Mouse (Mus musculus) limb, embryonic 11.5 days (tissue): ENCODE measurements around the gene Klhdc10. TPM values are rescaled to one million over a fixed set of nuclear protein-coding genes. Genes with fewer than 3 reads are reported as not detected.

Source experiments
- ATAC-seq: fragments of 200-750 bp; cut with Nextera tagmentation; 2 replicates; pipeline ENCODE4 v1.8.0; 2017; ENCODE audit warnings: low read depth; ENCODE audit not compliant: insufficient number of reproducible peaks, low FRiP score, low TSS enrichment
- DNase-seq: peaks from one replicate; pipeline ENCODE4 v3.0.0-alpha.2; 2015; ENCODE audit warnings: low spot score
- H3K27ac ChIP-seq: fragments of 300-500 bp; sonication (generic); replicated peaks from 2 replicates; pipeline ENCODE4 v1.5.1; 2014; ENCODE audit warnings: low read depth, mild to moderate bottlenecking, low read length
- H3K27me3 ChIP-seq: fragments of 300-500 bp; sonication (generic); 2 replicates; pipeline ENCODE4 v1.6.1; 2014; ENCODE audit warnings: mild to moderate bottlenecking, low read length, mixed read lengths; ENCODE audit not compliant: control insufficient read depth, insufficient read depth
- H3K36me3 ChIP-seq: fragments of 300-500 bp; sonication (generic); 2 replicates; pipeline ENCODE4 v1.6.1; 2014; ENCODE audit warnings: mild to moderate bottlenecking, low read length, moderate library complexity, mixed read lengths; ENCODE audit not compliant: control insufficient read depth, insufficient read depth
- H3K4me1 ChIP-seq: fragments of 300-500 bp; sonication (generic); 2 replicates; pipeline ENCODE4 v1.6.1; 2014; ENCODE audit warnings: low read length, mixed read lengths; ENCODE audit not compliant: control insufficient read depth, insufficient read depth
- H3K4me2 ChIP-seq: fragments of 300-500 bp; sonication (generic); 2 replicates; pipeline ENCODE4 v1.6.1; 2014; ENCODE audit warnings: low read depth, mild to moderate bottlenecking, moderate library complexity; ENCODE audit not compliant: severe bottlenecking
- H3K4me3 ChIP-seq: fragments of 300-500 bp; sonication (generic); 2 replicates; pipeline ENCODE4 v1.5.1; 2014; ENCODE audit warnings: low read depth, low read length
- H3K9ac ChIP-seq: fragments of 300-500 bp; sonication (generic); 2 replicates; pipeline ENCODE4 v1.6.1; 2014; ENCODE audit warnings: mild to moderate bottlenecking, low read length
- H3K9me3 ChIP-seq: fragments of 300-500 bp; sonication (generic); 2 replicates; pipeline ENCODE4 v1.6.1; 2016; ENCODE audit warnings: low read length; ENCODE audit not compliant: control insufficient read depth
- WGBS: fragments of 180-500 bp; shearing (Covaris S2); extraction: QIAGEN DNeasy Blood & Tissue Kit; methylation state at CpG from one replicate; pipeline ENCODE4 v1.1.7; 2014; 5-methylcytosine and 5-hydroxymethylcytosine counted together
- polyA plus RNA-seq: library from polyadenylated mRNA; unstranded; fragments of >200 nt; fragmentation: Nextera tagmentation; extraction: Ambion mirVana; gene quantifications from 2 replicates; pipeline ENCODE4 v1.2.1, GENCODE M21; 2014

The Klhdc10 gene
- polyA plus RNA-seq, 1 experiment from 2014 or later = 46.0 TPM

DNA sequence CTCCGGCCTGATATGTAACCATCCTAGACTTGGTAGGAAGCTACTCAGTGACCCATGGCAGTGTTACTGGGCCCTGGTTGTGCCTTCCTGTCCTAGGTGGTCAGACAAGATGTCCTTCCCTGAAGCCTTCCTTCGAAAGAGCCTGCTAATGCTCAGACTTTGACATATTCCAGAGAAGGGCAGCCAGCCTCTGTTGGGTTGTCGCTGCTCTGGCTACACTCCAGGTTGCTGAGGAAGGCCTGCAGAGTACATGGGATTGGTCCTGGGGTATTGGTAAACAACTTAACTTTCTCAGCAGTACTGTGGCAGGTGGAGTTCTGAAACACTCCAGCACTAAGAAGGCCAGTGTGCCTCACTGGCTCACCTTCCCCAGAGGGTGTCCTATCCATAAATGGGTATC, 77.8 kb downstream of the Klhdc10 start:
- Histone ChIP-seq H3K4me3 (no peak overlapping the region), H3K36me3 (peaks cover 15% of the 10 kb centered on the region), H3K9ac (no peak overlapping the region), H3K27me3 (no peaks in the 10 kb centered on the region), H3K4me2 (no peak overlapping the region), H3K4me1 (no peaks in the 10 kb centered on the region), H3K9me3 (no peaks in the 10 kb centered on the region), H3K27ac (no peak overlapping the region)
- DNase-seq (no peak), ATAC-seq (no peak)
- 94% methylated on average over 3 of the region's 3 CpGs for WGBS

DNA sequence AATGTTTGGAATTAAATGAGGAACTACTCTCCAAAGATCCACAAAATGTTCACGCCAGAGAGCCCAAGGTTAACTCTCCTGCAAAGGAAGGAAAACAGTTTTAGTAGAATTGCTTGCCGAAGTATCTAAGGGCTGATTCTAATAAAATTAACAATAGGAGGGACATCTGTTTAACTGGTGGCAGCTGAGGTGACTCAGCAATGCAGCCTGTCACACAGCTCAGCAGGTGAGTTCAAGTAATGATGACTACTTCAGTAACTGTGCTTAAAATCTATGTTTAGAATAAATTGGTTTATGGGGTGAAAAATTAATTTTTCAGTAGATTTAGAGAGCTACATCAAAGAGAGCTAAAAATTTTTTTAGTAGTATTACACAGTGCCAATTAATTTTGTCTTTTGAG, 81.2 kb downstream of the Klhdc10 start:
- no peak overlapping the region for H3K4me2 ChIP-seq
- no peak overlapping the region for H3K27ac ChIP-seq
- H3K4me1 ChIP-seq = no peaks in the 10 kb centered on the region
- H3K4me3 ChIP-seq = no peak overlapping the region
- DNase-seq (no peak), ATAC-seq (no peak)
- 76% methylated on average over 2 of the region's 2 CpGs for WGBS
- H3K9ac ChIP-seq = no peak overlapping the region
- H3K9me3 ChIP-seq = no peaks in the 10 kb centered on the region
- peaks cover 34% of the 10 kb centered on the region for H3K36me3 ChIP-seq
- no peaks in the 10 kb centered on the region for H3K27me3 ChIP-seq

DNA sequence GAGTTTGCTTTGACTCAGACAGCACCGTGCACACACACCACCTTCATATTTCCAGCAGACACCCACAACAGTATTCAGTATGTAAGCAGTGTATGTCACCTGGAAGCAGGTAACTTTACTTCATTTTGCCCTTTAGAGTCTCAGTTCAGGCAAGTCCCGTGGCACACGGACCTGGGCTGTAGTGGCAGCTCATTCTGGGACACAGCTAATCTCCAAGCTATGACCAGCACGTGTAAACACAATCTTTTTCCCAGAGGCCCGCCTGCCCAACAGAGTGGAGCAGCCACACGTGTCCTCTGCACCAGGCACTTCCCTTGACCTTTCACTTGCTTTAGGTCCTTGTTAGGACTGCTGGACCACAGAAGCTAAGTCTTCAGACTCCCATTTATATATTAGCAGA, 84.8 kb downstream of the Klhdc10 start:
- no peaks in the 10 kb centered on the region for H3K4me1 ChIP-seq
- H3K27me3 ChIP-seq = no peaks in the 10 kb centered on the region
- H3K9me3 ChIP-seq = no peaks in the 10 kb centered on the region
- no peak overlapping the region for H3K4me2 ChIP-seq
- WGBS = 90% methylated on average over 6 of the region's 6 CpGs
- ATAC-seq (no peak), DNase-seq (no peak)
- no peak overlapping the region for H3K9ac ChIP-seq
- no peak overlapping the region for H3K4me3 ChIP-seq
- peaks cover 34% of the 10 kb centered on the region for H3K36me3 ChIP-seq
- H3K27ac ChIP-seq = no peak overlapping the region

DNA sequence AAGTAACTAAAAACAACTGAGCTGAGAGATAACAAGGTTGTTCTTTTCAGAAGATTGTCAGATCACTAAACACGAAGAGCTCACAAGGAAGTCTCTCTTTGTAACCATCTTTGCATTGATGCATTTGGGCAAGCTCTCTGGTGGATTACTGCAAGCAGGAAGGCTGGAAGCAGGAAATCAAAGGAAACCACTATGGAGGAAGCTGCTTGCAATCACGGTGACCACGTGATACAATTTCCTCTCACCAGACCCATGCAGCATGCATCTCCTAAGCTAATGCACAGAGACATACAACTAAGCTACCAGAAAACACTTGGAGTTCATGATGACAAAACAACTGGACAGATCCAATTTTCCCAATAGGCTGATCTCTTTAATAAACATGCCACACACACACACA, 97.4 kb downstream of the Klhdc10 start:
- Histone ChIP-seq H3K9ac (no peak overlapping the region), H3K4me1 (no peaks in the 10 kb centered on the region), H3K27me3 (no peaks in the 10 kb centered on the region), H3K4me2 (no peak overlapping the region), H3K36me3 (peaks cover 29% of the 10 kb centered on the region), H3K27ac (no peak overlapping the region), H3K4me3 (no peak overlapping the region), H3K9me3 (no peaks in the 10 kb centered on the region)
- 79% methylated on average over 3 of the region's 3 CpGs for WGBS
- DNase-seq = no peak
- ATAC-seq = no peak

Other genes with a start within 250 kb of the Klhdc10 start
- gene Ube2h, start 97.3 kb upstream of the Klhdc10 start, polyA plus RNA-seq = 48.7 and 49.3 TPM in 2 replicates
- gene Zc3hc1, start 10.8 kb upstream of the Klhdc10 start, polyA plus RNA-seq = 87.8 and 93.7 TPM in 2 replicates
- gene Tmem209, start 107.9 kb downstream of the Klhdc10 start, polyA plus RNA-seq = 44.5 and 50.0 TPM in 2 replicates
- gene Ssmem1, start 108.0 kb downstream of the Klhdc10 start, polyA plus RNA-seq = 0.17 and 0.28 TPM in 2 replicates
- gene Cpa2, start 139.7 kb downstream of the Klhdc10 start, polyA plus RNA-seq = 89.6 and 94.4 TPM in 2 replicates
- gene Cpa4, start 166.5 kb downstream of the Klhdc10 start, polyA plus RNA-seq = 1.6 and 1.7 TPM in 2 replicates
- gene Cpa5, start 209.1 kb downstream of the Klhdc10 start, polyA plus RNA-seq = 0.33 and 0.55 TPM in 2 replicates
- 0.27 TPM in 1 of 2 replicates, not detected in the other for gene Cpa1, start 237.3 kb downstream of the Klhdc10 start, polyA plus RNA-seq